In the genomic region with DNA sequence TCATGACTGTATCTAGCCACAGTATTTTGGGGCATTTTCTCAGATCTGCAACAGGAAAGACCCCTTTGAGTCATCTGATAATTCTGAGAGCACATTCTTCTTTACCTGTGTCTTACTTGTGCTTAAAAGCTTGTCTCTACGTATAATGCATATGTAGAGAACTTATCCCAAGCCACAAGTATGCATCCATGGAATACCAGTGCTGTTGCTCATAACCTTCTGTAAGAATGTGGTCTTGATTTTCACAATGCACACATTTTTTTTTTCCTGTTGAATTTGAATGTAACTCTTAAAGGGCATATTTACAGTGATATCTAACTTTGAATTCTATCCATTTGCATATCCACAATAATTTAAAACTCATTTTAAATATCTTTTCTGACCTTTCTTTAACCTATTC, we compare ENCODE assay signal across 25 mouse cellular contexts. TPM values are rescaled to one million over a fixed set of nuclear protein-coding genes. Genes with fewer than 3 reads are reported as not detected.
DNase-seq lines count a peak whose midpoint lies in the region; ATAC-seq lines count a peak whose summit lies in the region.
"Had no signal": no experiment of that assay in that cellular context is flagged by ENCODE, and none has a peak within 500 bp of the region (broad histone marks: within the 10 kb centered on the region; RNA-seq: fewer than 3 reads in every experiment).

No protein-coding gene starts in this region.

- DNase-seq in 3134 (ENCODE audit: extremely low read depth, insufficient read length, low spot score) (peak; percentile 34), 3T3-L1 (ENCODE audit: low read depth, low spot score) (peak; percentile 96), NIH3T3 (ENCODE audit: low read depth) (peak; percentile 77)
- no peak for DNase-seq in frontal cortex, postnatal 10 days (ENCODE audit: low spot score in 2 of 2)
- no peak for DNase-seq in neural tube, embryonic 10.5 days (ENCODE audit: extremely low spot score, low spot score)
- DNase-seq: adrenal gland, adult 2 months; adrenal gland, postnatal 14 days; B cell, adult 2 months; cerebellum, adult 11 months; cerebellum, adult 2 months; cerebellum, adult 9-11 months; cerebellum, postnatal 25 days; gastrocnemius, postnatal 25 days; heart, adult 2 months; heart, postnatal 14 days; heart, postnatal 4 days had no signal

- ATAC-seq in activated CD4-positive, CD25-positive, alpha-beta regulatory T cell, adult 4 months: no peak
- ATAC-seq: CD4-positive, CD25-positive, alpha-beta regulatory T cell, adult 4 months; forebrain, embryonic 13.5 days; forebrain, embryonic 16.5 days; hindbrain, postnatal 0 days; inflammation-experienced regulatory T-cells, adult 6 months; intestine, embryonic 16.5 days; Patski had no signal

RNA-seq across cellular contexts. Expression of a gene that starts 31.8 kb away (rescaled TPM):
- not detected for polyA plus RNA-seq in activated CD4-positive, CD25-positive, alpha-beta regulatory T cell, adult 4 months (2017; shearing (Covaris generic))
- polyA plus RNA-seq: erythroblast, embryonic 14.5 days had no signal

Comparison
In these comparisons a context has a peak if more than half of its experiments do, and no peak if none do; other contexts are left out.
1. DNase-seq: peak in 3134 (single experiment), 3T3-L1 (single experiment) and NIH3T3 (single experiment); none in frontal cortex, postnatal 10 days (0 of 2) and neural tube, embryonic 10.5 days (single experiment).